Mouse (Mus musculus) olfactory bulb, adult 2 months (tissue): ENCODE data around the gene Rpusd4. TPM values are rescaled to one million over a fixed set of nuclear protein-coding genes. Genes with fewer than 3 reads are reported as not detected.

Source experiments
- H3K27ac ChIP-seq: fragments of 200-500 bp; 2 replicates; pipeline ENCODE4 v1.5.1; 2012; ENCODE audit warnings: low read depth, low read length; ENCODE audit not compliant: insufficient read depth
- H3K4me1 ChIP-seq: fragments of 200-500 bp; 2 replicates; pipeline ENCODE4 v1.6.1; 2012; ENCODE audit warnings: low read length; ENCODE audit not compliant: control insufficient read depth, insufficient read depth
- H3K4me3 ChIP-seq: fragments of 200-500 bp; 2 replicates; pipeline ENCODE4 v1.5.1; 2012; ENCODE audit warnings: mild to moderate bottlenecking, low read depth, low read length, moderate library complexity; ENCODE audit not compliant: insufficient read depth
- CTCF ChIP-seq: fragments of 200-500 bp; IDR thresholded peaks from 2 replicates; pipeline ENCODE4 v1.5.1; 2012; ENCODE audit warnings: low read depth, mild to moderate bottlenecking, low read length, moderate library complexity; ENCODE audit not compliant: insufficient read depth
- POLR2A ChIP-seq: fragments of 200-500 bp; IDR thresholded peaks from 2 replicates; pipeline ENCODE4 v1.6.1; 2012; ENCODE audit warnings: mild to moderate bottlenecking, low read depth, low read length, moderate library complexity; ENCODE audit not compliant: insufficient read depth
- WGBS: fragments of 180-500 bp; shearing (Covaris S2); methylation state at CpG from one replicate; pipeline ENCODE4 v1.1.7; 2018; 5-methylcytosine and 5-hydroxymethylcytosine counted together
- polyA plus RNA-seq: library from polyadenylated mRNA; stranded (reverse); fragments of >200 nt; gene quantifications from 2 replicates; pipeline ENCODE4 v1.2.4, GENCODE M21; 2012; ENCODE audit warnings: low replicate concordance; ENCODE audit not compliant: missing spikeins, insufficient read depth, insufficient read length

Rpusd4 gene
- polyA plus RNA-seq, 1 experiment, result not detected

DNA sequence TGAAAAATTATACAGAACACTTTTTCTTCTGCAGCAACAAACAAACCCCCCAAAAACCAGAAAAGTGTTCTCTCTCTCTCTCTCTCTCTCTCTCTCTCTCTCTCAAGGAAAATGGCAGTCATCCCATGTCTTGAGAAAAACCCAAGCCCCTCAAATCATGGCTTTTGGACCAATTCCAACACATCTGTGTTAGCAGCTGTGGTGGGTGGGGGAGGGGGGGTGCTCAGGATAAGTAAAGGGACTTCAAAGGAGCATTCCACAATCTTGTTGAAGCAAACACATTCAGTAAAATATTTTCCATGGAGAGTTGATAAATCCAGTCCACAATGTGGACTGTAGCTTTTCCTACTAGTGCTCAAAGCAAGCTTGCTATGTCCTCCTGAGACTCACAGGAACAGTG lies 18.2 kb upstream of the Rpusd4 start:
- no peaks in the 10 kb centered on the region; the same call in 1 of the 2 replicates for H3K4me1 ChIP-seq
- no peak overlapping the region for H3K4me3 ChIP-seq
- H3K27ac ChIP-seq, result no peak overlapping the region
- TF ChIP-seq CTCF (no peak), POLR2A (no peak)

GRCm38 (mm10) chr9:35257365-35257764 lies 10.3 kb upstream of the Rpusd4 start:
- Histone ChIP-seq H3K4me1 (no peaks in the 10 kb centered on the region), H3K27ac (no peak overlapping the region), H3K4me3 (no peak overlapping the region)
- 93% methylated on average over 7 of the region's 7 CpGs for WGBS
- TF ChIP-seq POLR2A, result no peak
- TF ChIP-seq CTCF, result no peak

- TF ChIP-seq CTCF, result no peak
- TF ChIP-seq POLR2A, result no peak
- Histone ChIP-seq H3K4me1 (no peaks in the 10 kb centered on the region), H3K4me3 (no peak overlapping the region), H3K27ac (no peak overlapping the region)
- 90% methylated on average over 4 of the region's 4 CpGs for WGBS
Observed at GRCm38 (mm10) chr9:35262418-35262817, 5.2 kb upstream of the Rpusd4 start.

- Histone ChIP-seq H3K4me3 (no peak overlapping the region), H3K27ac (no peak overlapping the region), H3K4me1 (peaks cover 2% of the 10 kb centered on the region; the same call in 1 of the 2 replicates)
- TF ChIP-seq POLR2A, result no peak
- no peak for TF ChIP-seq CTCF
- WGBS, result 95% methylated on average over 2 of the region's 2 CpGs
Observed at GRCm38 (mm10) chr9:35263431-35263830, 4.2 kb upstream of the Rpusd4 start.

GRCm38 (mm10) chr9:35264509-35264908 lies 3.2 kb upstream of the Rpusd4 start:
- TF ChIP-seq CTCF (no peak), POLR2A (no peak)
- H3K4me3 ChIP-seq, result no peak overlapping the region
- H3K27ac ChIP-seq, result no peak overlapping the region
- peaks cover 2% of the 10 kb centered on the region; the same call in 1 of the 2 replicates for H3K4me1 ChIP-seq
- 89% methylated on average over 3 of the region's 3 CpGs for WGBS

DNA sequence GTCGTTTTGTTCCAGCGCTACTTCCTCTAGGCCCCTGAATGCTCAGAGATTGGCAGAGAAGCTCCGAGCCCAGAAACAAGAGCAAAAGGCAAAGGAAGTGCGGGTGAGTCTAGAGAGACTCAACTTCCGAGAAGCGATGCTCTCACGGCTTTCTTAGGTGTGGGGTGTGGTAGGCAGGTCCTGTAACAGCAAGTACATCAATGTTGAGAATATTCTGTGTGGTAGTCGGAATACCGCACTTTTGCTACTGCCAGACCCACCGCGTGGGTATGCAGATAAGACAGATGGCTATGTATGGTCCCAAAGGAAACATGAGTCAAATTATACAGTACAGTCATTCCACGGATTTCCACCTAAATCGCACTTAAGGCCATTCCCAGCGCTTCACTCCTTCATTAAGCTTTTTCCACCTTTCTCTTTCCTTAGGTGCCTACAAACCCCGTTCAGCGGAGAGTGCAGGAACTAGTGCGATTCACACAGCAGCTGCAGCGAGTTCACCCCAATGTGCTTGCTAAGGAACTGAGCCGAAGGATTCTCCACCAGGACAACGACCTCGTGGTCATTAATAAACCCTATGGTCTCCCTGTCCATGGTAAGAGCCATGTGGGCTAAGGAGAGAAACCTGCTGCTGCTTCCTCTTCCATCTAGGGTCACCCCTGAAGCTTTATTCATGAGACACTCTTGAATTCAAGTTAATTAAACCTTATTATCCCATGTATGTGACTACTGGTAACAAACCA lies 481 bp downstream of the Rpusd4 start:
- no peak for TF ChIP-seq POLR2A
- no peak for TF ChIP-seq CTCF
- WGBS, result 2% methylated on average over 21 of the region's 21 CpGs
- H3K4me3 ChIP-seq, result peak overlapping the region; percentile 66
- peaks cover 2% of the 10 kb centered on the region; the same call in 1 of the 2 replicates for H3K4me1 ChIP-seq
- peak overlapping the region; percentile 58; the same call in 1 of the 2 replicates for H3K27ac ChIP-seq

- H3K4me1 ChIP-seq, result no peaks in the 10 kb centered on the region
- no peak overlapping the region for H3K4me3 ChIP-seq
- no peak overlapping the region for H3K27ac ChIP-seq
- WGBS, result 82% methylated on average over 3 of the region's 3 CpGs
- TF ChIP-seq POLR2A, result no peak
Observed at GRCm38 (mm10) chr9:35277855-35278365, 10.2 kb downstream of the Rpusd4 start.

- 85% methylated on average over 4 of the region's 4 CpGs for WGBS
- no peak for TF ChIP-seq CTCF
- no peak for TF ChIP-seq POLR2A
- H3K4me3 ChIP-seq, result no peak overlapping the region
- no peaks in the 10 kb centered on the region for H3K4me1 ChIP-seq
- H3K27ac ChIP-seq, result no peak overlapping the region
Observed at GRCm38 (mm10) chr9:35278451-35278850, 10.8 kb downstream of the Rpusd4 start.

- 14% methylated on average over 5 of the region's 5 CpGs for WGBS
- TF ChIP-seq CTCF (no peak), POLR2A (no peak)
Observed at GRCm38 (mm10) chr9:35282006-35282850, 14.6 kb downstream of the Rpusd4 start.

More at GRCm38 (mm10) chr9:35282006-35282850, 14.6 kb downstream of the Rpusd4 start:
- Histone ChIP-seq H3K27ac (no peak overlapping the region), H3K4me3 (no peak overlapping the region), H3K4me1 (no peaks in the 10 kb centered on the region)
